Mouse (Mus musculus): ENCODE measurements around the gene Foxo3. TPM values are rescaled to one million over a fixed set of nuclear protein-coding genes. Genes with fewer than 3 reads are reported as not detected.

The Foxo3 gene
- polyA plus RNA-seq, 1 experiment from 2014 or later: 3.8 TPM

- H3K4me1 ChIP-seq: peaks cover 54% of the 10 kb centered on the region
- no peaks in the 10 kb centered on the region for H3K9me3 ChIP-seq (replicated peaks)
- H3K27ac ChIP-seq: no peak overlapping the region
- no peaks in the 10 kb centered on the region for H3K27me3 ChIP-seq (ENCODE audit: low read depth, poor library complexity, severe bottlenecking)
- H3K36me3 ChIP-seq: peaks cover 3% of the 10 kb centered on the region; the same call in 1 of the 2 replicates
- H3K4me3 ChIP-seq: no peak overlapping the region
- 89% methylated on average over 18 of the region's 18 CpGs for WGBS
- no peak for DNase-seq (ENCODE audit: low spot score)
Measured at GRCm38 (mm10) chr10:42225184-42225935, 51.2 kb downstream of the Foxo3 start.

- Histone ChIP-seq H3K27ac (peak overlapping the region; percentile 64), H3K4me1 (peaks cover 40% of the 10 kb centered on the region)
- DNase-seq (ENCODE audit: low spot score): no peak
Measured at GRCm38 (mm10) chr10:42221996-42222395, 54.6 kb downstream of the Foxo3 start.

GRCm38 (mm10) chr10:42221136-42221891, 55.2 kb downstream of the Foxo3 start:
- no peak overlapping the region for H3K4me3 ChIP-seq
- peaks cover 3% of the 10 kb centered on the region; the same call in 1 of the 2 replicates for H3K36me3 ChIP-seq
- no peaks in the 10 kb centered on the region for H3K9me3 ChIP-seq (replicated peaks)
- H3K27ac ChIP-seq: peak overlapping the region; percentile 64; the same call in 1 of the 2 replicates
- H3K27me3 ChIP-seq (ENCODE audit: low read depth, poor library complexity, severe bottlenecking): no peaks in the 10 kb centered on the region
- H3K4me1 ChIP-seq: peaks cover 40% of the 10 kb centered on the region
- no peak for DNase-seq (ENCODE audit: low spot score)
- 86% methylated on average over 19 of the region's 19 CpGs for WGBS

More at GRCm38 (mm10) chr10:42221996-42222395, 54.6 kb downstream of the Foxo3 start:
- Histone ChIP-seq H3K9me3 (replicated peaks) (no peaks in the 10 kb centered on the region), H3K4me3 (no peak overlapping the region), H3K27me3 (ENCODE audit: low read depth, poor library complexity, severe bottlenecking) (no peaks in the 10 kb centered on the region), H3K36me3 (peaks cover 3% of the 10 kb centered on the region; the same call in 1 of the 2 replicates)
- 85% methylated on average over 11 of the region's 11 CpGs for WGBS

- Histone ChIP-seq H3K27me3 (ENCODE audit: low read depth, poor library complexity, severe bottlenecking) (no peaks in the 10 kb centered on the region), H3K4me1 (peaks cover 32% of the 10 kb centered on the region), H3K4me3 (no peak overlapping the region), H3K9me3 (replicated peaks) (no peaks in the 10 kb centered on the region), H3K27ac (peak overlapping the region; percentile 58; the same call in 1 of the 2 replicates), H3K36me3 (no peaks in the 10 kb centered on the region)
- DNase-seq (ENCODE audit: low spot score): no peak
- 72% methylated on average over 5 of the region's 5 CpGs for WGBS
Measured at GRCm38 (mm10) chr10:42220418-42220952, 56.1 kb downstream of the Foxo3 start.

- 92% methylated on average over 7 of the region's 7 CpGs for WGBS
- Histone ChIP-seq H3K27me3 (ENCODE audit: low read depth, poor library complexity, severe bottlenecking) (no peaks in the 10 kb centered on the region), H3K27ac (no peak overlapping the region), H3K36me3 (peaks cover 8% of the 10 kb centered on the region), H3K4me1 (peaks cover 22% of the 10 kb centered on the region), H3K9me3 (replicated peaks) (no peaks in the 10 kb centered on the region), H3K4me3 (no peak overlapping the region)
- DNase-seq (ENCODE audit: low spot score): no peak
Measured at GRCm38 (mm10) chr10:42211407-42211806, 65.1 kb downstream of the Foxo3 start.

- no peak overlapping the region for H3K4me3 ChIP-seq
- WGBS: 53% methylated on average over 2 of the region's 2 CpGs
- H3K27ac ChIP-seq: peak overlapping the region; percentile 33; the same call in 1 of the 2 replicates
- no peak for DNase-seq (ENCODE audit: low spot score)
- H3K9me3 ChIP-seq (replicated peaks): no peaks in the 10 kb centered on the region
- no peaks in the 10 kb centered on the region for H3K27me3 ChIP-seq (ENCODE audit: low read depth, poor library complexity, severe bottlenecking)
- H3K4me1 ChIP-seq: peaks cover 22% of the 10 kb centered on the region
- H3K36me3 ChIP-seq: peaks cover 8% of the 10 kb centered on the region
Measured at GRCm38 (mm10) chr10:42210641-42211040, 65.9 kb downstream of the Foxo3 start.

GRCm38 (mm10) chr10:42209809-42210208, 66.7 kb downstream of the Foxo3 start:
- Histone ChIP-seq H3K36me3 (peaks cover 8% of the 10 kb centered on the region), H3K4me1 (peaks cover 28% of the 10 kb centered on the region), H3K9me3 (replicated peaks) (no peaks in the 10 kb centered on the region), H3K27ac (peak overlapping the region; percentile 33; the same call in 1 of the 2 replicates), H3K27me3 (ENCODE audit: low read depth, poor library complexity, severe bottlenecking) (no peaks in the 10 kb centered on the region), H3K4me3 (no peak overlapping the region)
- DNase-seq (ENCODE audit: low spot score): no peak
- 75% methylated on average over 6 of the region's 6 CpGs for WGBS

GRCm38 (mm10) chr10:42207612-42208011, 68.9 kb downstream of the Foxo3 start:
- WGBS: 95% methylated on average over 12 of the region's 12 CpGs
- Histone ChIP-seq H3K36me3 (peaks cover 8% of the 10 kb centered on the region), H3K4me1 (peaks cover 44% of the 10 kb centered on the region), H3K27ac (peak overlapping the region; percentile 34; the same call in 1 of the 2 replicates), H3K27me3 (ENCODE audit: low read depth, poor library complexity, severe bottlenecking) (no peaks in the 10 kb centered on the region), H3K9me3 (replicated peaks) (no peaks in the 10 kb centered on the region), H3K4me3 (no peak overlapping the region)
- no peak for DNase-seq (ENCODE audit: low spot score)

GRCm38 (mm10) chr10:42204768-42205412, 71.7 kb downstream of the Foxo3 start:
- H3K9me3 ChIP-seq (replicated peaks): no peaks in the 10 kb centered on the region
- no peak for DNase-seq (ENCODE audit: low spot score)
- H3K4me1 ChIP-seq: peaks cover 44% of the 10 kb centered on the region
- H3K27ac ChIP-seq: peak overlapping the region; percentile 90
- no peak overlapping the region for H3K4me3 ChIP-seq
- peaks cover 7% of the 10 kb centered on the region for H3K36me3 ChIP-seq
- H3K27me3 ChIP-seq (ENCODE audit: low read depth, poor library complexity, severe bottlenecking): no peaks in the 10 kb centered on the region
- whole genome bisulfite sequencing: 89% methylated on average over 20 of the region's 20 CpGs

- Histone ChIP-seq H3K4me3 (peak overlapping the region; percentile 28; the same call in 1 of the 2 replicates), H3K27me3 (ENCODE audit: low read depth, poor library complexity, severe bottlenecking) (no peaks in the 10 kb centered on the region), H3K4me1 (peaks cover 46% of the 10 kb centered on the region), H3K36me3 (no peaks in the 10 kb centered on the region; the same call in 1 of the 2 replicates), H3K27ac (peak overlapping the region; percentile 90), H3K9me3 (replicated peaks) (no peaks in the 10 kb centered on the region)
- WGBS: 27% methylated on average over 18 of the region's 18 CpGs
- peak; percentile 63 for DNase-seq (ENCODE audit: low spot score)
Measured at GRCm38 (mm10) chr10:42203321-42204155, 73.0 kb downstream of the Foxo3 start.

GRCm38 (mm10) chr10:42202561-42202960, 74.0 kb downstream of the Foxo3 start:
- Histone ChIP-seq H3K4me3 (no peak overlapping the region), H3K27me3 (ENCODE audit: low read depth, poor library complexity, severe bottlenecking) (no peaks in the 10 kb centered on the region), H3K9me3 (replicated peaks) (peaks cover 2% of the 10 kb centered on the region; the same call in 1 of the 2 replicates), H3K27ac (peak overlapping the region; percentile 90), H3K36me3 (peaks cover 4% of the 10 kb centered on the region), H3K4me1 (peaks cover 46% of the 10 kb centered on the region)
- WGBS: 88% methylated on average over 8 of the region's 8 CpGs
- DNase-seq (ENCODE audit: low spot score): no peak

- H3K4me3 ChIP-seq: no peak overlapping the region
- H3K27me3 ChIP-seq (ENCODE audit: low read depth, poor library complexity, severe bottlenecking): no peaks in the 10 kb centered on the region
- H3K4me1 ChIP-seq: peaks cover 51% of the 10 kb centered on the region
- no peak for DNase-seq (ENCODE audit: low spot score)
- peaks cover 20% of the 10 kb centered on the region for H3K36me3 ChIP-seq
- 51% methylated on average over 3 of the region's 3 CpGs for WGBS
- H3K9me3 ChIP-seq (replicated peaks): peaks cover 4% of the 10 kb centered on the region; the same call in 1 of the 2 replicates
- no peak overlapping the region for H3K27ac ChIP-seq
Measured at GRCm38 (mm10) chr10:42199472-42199871, 77.1 kb downstream of the Foxo3 start.
